8 mouse cellular contexts compared by ENCODE assay signal in genomic region chr19:8713306-8713996, GRCm38 (mm10). TPM values are rescaled to one million over a fixed set of nuclear protein-coding genes. Genes with fewer than 3 reads are reported as not detected.
A peak's percentile ranks its signal among the peaks of the same experiment; 100 is the strongest.
DNase-seq lines count a peak whose midpoint lies in the region; ATAC-seq and TF ChIP-seq lines count a peak whose summit lies in the region.

No protein-coding gene starts in this region.

- no peaks in the 10 kb centered on the region for H3K27me3 ChIP-seq in forebrain, embryonic 16.5 days (replicated peaks; ENCODE audit: control insufficient read depth, insufficient read depth, low read length)
- no peaks in the 10 kb centered on the region for H3K27me3 ChIP-seq in neural tube, embryonic 15.5 days (replicated peaks)

- intact Hi-C loops in heart, postnatal 36 days (cut with DNase I): no loop called here

- peaks cover 16% of the 10 kb centered on the region for H3K36me3 ChIP-seq in forebrain, embryonic 16.5 days (ENCODE audit: control insufficient read depth, insufficient read depth)
- peaks cover 34% of the 10 kb centered on the region for H3K36me3 ChIP-seq in neural tube, embryonic 15.5 days

- TF ChIP-seq CTCF in layer of hippocampus, adult 2 months (conservative IDR thresholded peaks at IDR 0.05): peak; percentile 85
- TF ChIP-seq CTCF in lung, adult 2 months (IDR thresholded peaks at IDR 0.05; ENCODE audit: insufficient read depth, low read length): peak; percentile 57

- TF ChIP-seq POLR2A in lung, adult 2 months (IDR thresholded peaks at IDR 0.05; ENCODE audit: borderline replicate concordance, extremely low read depth, low read depth, low read length): peak; percentile 99

- H3K4me3 ChIP-seq in forebrain, embryonic 16.5 days (replicated peaks; ENCODE audit: low read length): peak overlapping the region; percentile 84
- peak overlapping the region; percentile 91 for H3K4me3 ChIP-seq in layer of hippocampus, adult 2 months
- peak overlapping the region; percentile 84 for H3K4me3 ChIP-seq in lung, adult 2 months (replicated peaks; ENCODE audit: extremely low read depth, low read depth, low read length)
- peak overlapping the region; percentile 72 for H3K4me3 ChIP-seq in neural tube, embryonic 15.5 days (replicated peaks)

- H3K9me3 ChIP-seq in forebrain, embryonic 16.5 days (ENCODE audit: control insufficient read depth, low read length): no peaks in the 10 kb centered on the region
- no peaks in the 10 kb centered on the region for H3K9me3 ChIP-seq in neural tube, embryonic 15.5 days (replicated peaks)

- under 1% methylated on average over 51 of the region's 51 CpGs for WGBS in forebrain, embryonic 16.5 days
- under 1% methylated on average over 51 of the region's 51 CpGs for WGBS in lung, adult 2 months
- under 1% methylated on average over 49 of the region's 51 CpGs for WGBS in neural tube, embryonic 15.5 days

- DNase-seq in ES-CJ7 (ENCODE audit: low read depth, low spot score): peak; percentile 93
- peak; percentile 88 for DNase-seq in cerebellum, adult 11-12 months
- DNase-seq in heart, postnatal 36 days: peak; percentile 94 to 95
- DNase-seq in layer of hippocampus, adult 2 months (ENCODE audit: low spot score in 2 of 2): peak; percentile 90 to 95
- peak; percentile 91 for DNase-seq in lung, adult 2 months
- peak; percentile 94 for DNase-seq in testis, postnatal 10 days (ENCODE audit: low spot score)

- H3K27ac ChIP-seq in forebrain, embryonic 16.5 days (ENCODE audit: low read length): peak overlapping the region; percentile 91
- peak overlapping the region; percentile 92 for H3K27ac ChIP-seq in layer of hippocampus, adult 2 months
- peak overlapping the region; percentile 90 for H3K27ac ChIP-seq in neural tube, embryonic 15.5 days (replicated peaks)

- peaks cover 36% of the 10 kb centered on the region for H3K4me1 ChIP-seq in forebrain, embryonic 16.5 days (replicated peaks; ENCODE audit: control insufficient read depth, insufficient read depth, low read length)
- peaks cover 16% of the 10 kb centered on the region for H3K4me1 ChIP-seq in lung, adult 2 months (ENCODE audit: control insufficient read depth, insufficient read depth, low read length)
- H3K4me1 ChIP-seq in neural tube, embryonic 15.5 days: peaks cover 40% of the 10 kb centered on the region

- H3K4me2 ChIP-seq in forebrain, embryonic 16.5 days (ENCODE audit: low read length): peak overlapping the region; percentile 73
- peak overlapping the region; percentile 68 for H3K4me2 ChIP-seq in neural tube, embryonic 15.5 days

- peak overlapping the region; percentile 94 for H3K9ac ChIP-seq in forebrain, embryonic 16.5 days (replicated peaks; ENCODE audit: low read depth, low read length)
- peak overlapping the region; percentile 74 for H3K9ac ChIP-seq in neural tube, embryonic 15.5 days (replicated peaks)

- ATAC-seq in forebrain, embryonic 16.5 days: peak; percentile 96
- ATAC-seq in neural tube, embryonic 15.5 days (ENCODE audit: low FRiP score): peak; percentile 89

RNA-seq across cellular contexts. Expression of gene Slc3a2, which starts 9.7 kb away (rescaled TPM):
- 186 TPM in 2 replicates for polyA plus RNA-seq in forebrain, embryonic 16.5 days (2015; fragmentation: Nextera tagmentation; extraction: Ambion mirVana)
- total RNA-seq in heart, postnatal 36 days (2021): 10 to 100 TPM; 37.7 to 43.0 TPM
- 100 to 1,000 TPM; 149 to 151 TPM for total RNA-seq in layer of hippocampus, adult 2 months (2021)
- 263 and 265 TPM in 2 replicates for polyA plus RNA-seq in lung, adult 2 months (2012; rRNA removed)
- 158 and 159 TPM in 2 replicates for polyA plus RNA-seq in neural tube, embryonic 15.5 days (2015; fragmentation: Nextera tagmentation; extraction: Ambion mirVana)

RNA-seq across cellular contexts. Expression of gene Wdr74, which starts 22.2 kb away (rescaled TPM):
- 90.6 and 109 TPM in 2 replicates for polyA plus RNA-seq in forebrain, embryonic 16.5 days (2015; fragmentation: Nextera tagmentation; extraction: Ambion mirVana)
- 10 to 100 TPM; 22.0 to 22.4 TPM for total RNA-seq in heart, postnatal 36 days (2021)
- 10 to 100 TPM; 47.4 to 55.0 TPM for total RNA-seq in layer of hippocampus, adult 2 months (2021)
- 19.5 and 21.3 TPM in 2 replicates for polyA plus RNA-seq in lung, adult 2 months (2012; rRNA removed)
- polyA plus RNA-seq in neural tube, embryonic 15.5 days (2015; fragmentation: Nextera tagmentation; extraction: Ambion mirVana): 91.0 and 95.2 TPM in 2 replicates

RNA-seq across cellular contexts. Expression of gene 1700092M07Rik, which starts 27.1 kb away (rescaled TPM):
- polyA plus RNA-seq in forebrain, embryonic 16.5 days (2015; fragmentation: Nextera tagmentation; extraction: Ambion mirVana): 2.5 and 2.8 TPM in 2 replicates
- not detected for total RNA-seq in heart, postnatal 36 days (2021)
- 1 to 10 TPM; 1.5 to 3.4 TPM for total RNA-seq in layer of hippocampus, adult 2 months (2021)
- polyA plus RNA-seq in lung, adult 2 months (2012; rRNA removed): not detected in 2 replicates
- polyA plus RNA-seq in neural tube, embryonic 15.5 days (2015; fragmentation: Nextera tagmentation; extraction: Ambion mirVana): 1.5 and 2.2 TPM in 2 replicates

RNA-seq across cellular contexts. Expression of gene Stx5a, which starts 27.8 kb away (rescaled TPM):
- polyA plus RNA-seq in forebrain, embryonic 16.5 days (2015; fragmentation: Nextera tagmentation; extraction: Ambion mirVana): 129 and 136 TPM in 2 replicates
- 10 to 100 TPM; 28.1 to 29.8 TPM for total RNA-seq in heart, postnatal 36 days (2021)
- 10 to 100 TPM; 69.5 to 78.4 TPM for total RNA-seq in layer of hippocampus, adult 2 months (2021)
- 79.0 and 88.0 TPM in 2 replicates for polyA plus RNA-seq in lung, adult 2 months (2012; rRNA removed)
- polyA plus RNA-seq in neural tube, embryonic 15.5 days (2015; fragmentation: Nextera tagmentation; extraction: Ambion mirVana): 124 and 127 TPM in 2 replicates

RNA-seq across cellular contexts. Expression of gene Nxf1, which starts 43.4 kb away (rescaled TPM):
- 200 and 218 TPM in 2 replicates for polyA plus RNA-seq in forebrain, embryonic 16.5 days (2015; fragmentation: Nextera tagmentation; extraction: Ambion mirVana)
- 10 to 100 TPM; 36.7 to 37.6 TPM for total RNA-seq in heart, postnatal 36 days (2021)
- total RNA-seq in layer of hippocampus, adult 2 months (2021): 100 to 1,000 TPM; 102 to 106 TPM
- polyA plus RNA-seq in lung, adult 2 months (2012; rRNA removed): 61.4 and 85.3 TPM in 2 replicates
- polyA plus RNA-seq in neural tube, embryonic 15.5 days (2015; fragmentation: Nextera tagmentation; extraction: Ambion mirVana): 127 and 140 TPM in 2 replicates

Comparison
In these comparisons a context has a peak if more than half of its experiments do, and no peak if none do; other contexts are left out.
1. Peak in every context shown above with its lines: DNase-seq, ATAC-seq, H3K4me3 ChIP-seq and H3K27ac ChIP-seq.